Mouse (Mus musculus) midbrain, embryonic 14.5 days (tissue): ENCODE measurements at regions not wholly inside any gene's neighbourhood (a gene's known extent, or its start where the extent isn't known, plus 50 kb on each side); places are given as distances from the start of the nearest gene placed in this dataset.

Experiments used
- ATAC-seq: fragments of 200-750 bp; cut with Nextera tagmentation; 2 replicates; pipeline ENCODE4 v1.8.0; 2017; ENCODE audit warnings: moderate number of reproducible peaks, moderate library complexity; ENCODE audit not compliant: low FRiP score, low TSS enrichment
- DNase-seq: peaks from one replicate; pipeline ENCODE4 v3.0.0-alpha.2; 2015
- H3K27ac ChIP-seq: fragments of 300-500 bp; sonication (generic); replicated peaks from 2 replicates; pipeline ENCODE4 v1.5.1; 2014; ENCODE audit warnings: mild to moderate bottlenecking, low read depth, low read length, moderate library complexity
- H3K27me3 ChIP-seq: fragments of 300-500 bp; sonication (generic); 2 replicates; pipeline ENCODE4 v1.6.1; 2014; ENCODE audit warnings: low read length, control low read depth, mixed read lengths; ENCODE audit not compliant: control insufficient read depth, insufficient read depth
- H3K36me3 ChIP-seq: fragments of 300-500 bp; sonication (generic); 2 replicates; pipeline ENCODE4 v1.6.1; 2014; ENCODE audit warnings: low read length, control low read depth; ENCODE audit not compliant: control insufficient read depth, insufficient read depth
- H3K4me1 ChIP-seq: fragments of 300-500 bp; sonication (generic); 2 replicates; pipeline ENCODE4 v1.6.1; 2014; ENCODE audit warnings: mild to moderate bottlenecking, antibody characterized with exemption, low read length, control low read depth; ENCODE audit not compliant: control insufficient read depth, insufficient read depth
- H3K4me2 ChIP-seq: fragments of 300-500 bp; sonication (generic); 2 replicates; pipeline ENCODE4 v1.6.1; 2014; ENCODE audit warnings: mild to moderate bottlenecking, low read length, moderate library complexity
- H3K4me3 ChIP-seq: fragments of 300-500 bp; sonication (generic); replicated peaks from 2 replicates; pipeline ENCODE4 v1.5.1; 2014; ENCODE audit warnings: low read depth, low read length
- H3K9ac ChIP-seq: fragments of 300-500 bp; sonication (generic); replicated peaks from 2 replicates; pipeline ENCODE4 v1.6.1; 2014; ENCODE audit warnings: mild to moderate bottlenecking, low read length, moderate library complexity
- H3K9me3 ChIP-seq: fragments of 300-500 bp; sonication (generic); 2 replicates; pipeline ENCODE4 v1.6.1; 2016; ENCODE audit warnings: low read length, control low read depth, mixed read lengths; ENCODE audit not compliant: control insufficient read depth
- WGBS: fragments of 180-500 bp; shearing (Covaris S2); extraction: QIAGEN DNeasy Blood & Tissue Kit; methylation state at CpG from one replicate; pipeline ENCODE4 v1.1.7; 2014; 5-methylcytosine and 5-hydroxymethylcytosine counted together

- no peaks in the 10 kb centered on the region for H3K27me3 ChIP-seq
- 83% methylated on average over 4 of the region's 4 CpGs for WGBS
- no peak overlapping the region for H3K27ac ChIP-seq
- H3K4me1 ChIP-seq = no peaks in the 10 kb centered on the region
- H3K9me3 ChIP-seq = no peaks in the 10 kb centered on the region
- DNase-seq (peak; percentile 31), ATAC-seq (no peak; the same call in 1 of the 2 replicates)
- no peak overlapping the region for H3K4me3 ChIP-seq
- H3K36me3 ChIP-seq = no peaks in the 10 kb centered on the region
- no peak overlapping the region for H3K9ac ChIP-seq
- H3K4me2 ChIP-seq = no peak overlapping the region
Measured at GRCm38 (mm10) chr3:135155537-135155956, 56.8 kb upstream of the Cenpe start.
